Mouse (Mus musculus) neutrophil, adult 5-6 weeks (primary cell): ENCODE measurements at regions not wholly inside any gene's neighbourhood (a gene's known extent, or its start where the extent isn't known, plus 50 kb on each side); places are given as distances from the start of the nearest gene placed in this dataset.

Experiments used
- ATAC-seq: fragments of 151-379, 151-347 bp; 2 replicates; pipeline ENCODE4 v1.8.0; 2017; ENCODE audit warnings: mild to moderate bottlenecking, moderate TSS enrichment; ENCODE audit not compliant: insufficient number of reproducible peaks, poor library complexity, low FRiP score, severe bottlenecking; ENCODE audit errors: extremely low read depth

GRCm38 (mm10) chr1:151110412-151110811 is 71.9 kb upstream of the Gm47985 start:
- no peak for ATAC-seq

GRCm38 (mm10) chr1:151111683-151112082 is 70.7 kb upstream of the Gm47985 start:
- ATAC-seq = no peak

GRCm38 (mm10) chr1:151112390-151112789 is 69.9 kb upstream of the Gm47985 start:
- no peak for ATAC-seq

DNA sequence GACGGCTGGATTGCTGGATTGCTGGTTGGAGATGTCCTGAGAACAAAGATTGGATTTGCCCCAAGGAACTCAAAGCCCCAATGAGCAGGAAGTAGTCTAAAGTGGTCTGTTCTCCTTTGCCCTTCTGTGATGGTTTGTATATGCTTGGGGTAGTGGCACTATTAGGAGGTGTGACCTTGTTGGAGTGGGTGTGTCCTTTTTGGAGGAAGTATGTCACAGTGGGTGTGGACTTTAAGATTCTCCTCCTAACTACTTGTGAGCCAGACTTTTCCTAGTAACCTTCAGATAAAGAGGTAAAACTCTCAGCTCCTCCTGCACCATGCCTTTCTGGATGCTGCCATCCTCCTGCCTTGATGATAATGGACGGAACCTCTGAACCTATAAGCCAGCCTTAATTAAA is 69.1 kb upstream of the Gm47985 start:
- ATAC-seq = no peak

- no peak for ATAC-seq
These were observed 63.8 kb upstream of the Gm47985 start for GRCm38 (mm10) chr1:151118530-151118929.

DNA sequence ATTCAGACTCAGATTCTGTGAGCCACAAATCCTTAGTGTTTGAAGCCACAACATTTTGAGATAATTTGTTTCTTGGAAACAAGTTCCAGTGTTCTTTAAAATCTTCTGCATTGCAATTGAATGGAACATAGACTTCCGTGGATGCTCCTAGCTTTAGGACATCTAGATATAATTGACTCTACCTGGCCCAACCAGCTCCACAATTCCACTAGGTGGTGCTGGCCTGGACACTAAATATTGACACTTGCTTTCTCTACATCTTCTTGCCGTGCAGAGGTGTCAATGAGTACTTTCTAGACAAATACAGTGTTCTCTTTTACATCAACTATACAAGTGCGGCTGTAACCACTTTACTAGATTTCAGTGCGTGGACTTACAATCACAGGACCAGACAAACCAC is 63.4 kb upstream of the Gm47985 start:
- no peak for ATAC-seq

- no peak for ATAC-seq
These were observed 62.8 kb upstream of the Gm47985 start for GRCm38 (mm10) chr1:151119566-151119965.

GRCm38 (mm10) chr1:151121686-151122085 is 60.7 kb upstream of the Gm47985 start:
- ATAC-seq = no peak

GRCm38 (mm10) chr1:151123964-151124363 is 58.4 kb upstream of the Gm47985 start:
- no peak for ATAC-seq

DNA sequence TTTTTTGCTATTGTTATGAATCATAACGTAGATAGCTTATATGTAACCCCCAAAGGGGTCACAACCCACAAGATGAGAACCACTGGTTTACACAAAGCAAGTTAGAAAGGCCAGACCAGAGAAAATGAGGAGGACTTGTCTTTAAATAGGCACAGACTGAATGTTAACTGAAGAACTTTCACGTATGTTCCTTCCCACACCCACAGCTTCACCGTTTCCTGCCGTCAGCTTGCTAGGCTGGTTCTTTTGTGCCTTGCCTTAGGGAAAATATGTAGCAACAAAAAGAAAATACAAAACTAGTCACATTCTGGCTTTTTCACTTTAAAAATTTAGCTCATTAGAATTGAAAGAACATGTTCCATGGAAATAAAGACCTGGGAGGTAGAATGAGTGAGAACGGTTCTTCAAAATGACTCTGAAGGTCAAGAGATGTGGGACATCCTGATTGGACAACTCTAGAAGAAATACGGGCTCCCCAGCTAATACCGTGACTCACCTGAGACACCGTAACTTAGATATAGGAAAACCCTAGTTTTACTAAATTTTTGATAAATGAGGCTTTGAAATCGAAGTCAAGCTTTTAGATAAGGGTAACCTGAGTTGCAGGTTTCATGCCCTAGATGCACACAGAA is 57.2 kb upstream of the Gm47985 start:
- ATAC-seq = no peak

DNA sequence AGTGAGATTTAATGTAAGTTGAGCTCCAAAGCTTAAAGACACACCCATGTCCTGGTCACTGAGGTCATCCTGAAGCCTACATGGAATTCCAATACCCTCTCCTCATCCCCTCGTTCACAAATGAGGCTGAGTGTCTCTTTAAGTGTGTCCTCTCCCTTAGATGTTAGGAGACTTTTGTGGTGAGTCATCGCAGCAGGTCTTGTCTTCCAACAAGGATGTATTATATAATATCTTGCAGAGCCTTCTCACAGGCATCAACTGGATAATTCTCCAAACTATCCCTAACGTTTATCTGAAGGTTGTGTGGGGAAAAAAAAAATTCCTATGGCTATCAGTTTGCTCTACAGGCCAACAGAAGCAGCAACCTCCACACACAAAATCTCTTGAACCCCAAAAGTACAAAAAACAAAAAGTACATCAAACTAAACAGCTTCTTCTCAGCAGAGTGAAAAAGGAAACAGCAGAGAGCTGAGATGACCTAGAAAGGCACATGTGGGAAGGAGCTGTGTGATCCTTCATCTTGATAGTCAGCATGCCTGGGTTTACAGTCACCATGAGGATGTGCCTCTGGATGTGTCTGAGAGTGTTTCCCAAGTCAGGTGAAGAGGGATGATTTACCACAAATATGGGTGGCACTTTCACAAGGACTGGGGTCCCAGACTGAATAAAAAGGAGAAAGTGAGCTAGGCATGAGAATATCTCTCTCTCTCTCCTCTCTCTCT is 56.4 kb upstream of the Gm47985 start:
- ATAC-seq = no peak

- no peak for ATAC-seq
These were observed 55.6 kb upstream of the Gm47985 start for GRCm38 (mm10) chr1:151126756-151127155.

GRCm38 (mm10) chr1:151128005-151128404 is 54.3 kb upstream of the Gm47985 start:
- ATAC-seq = no peak

- no peak for ATAC-seq
These were observed 53.4 kb upstream of the Gm47985 start for GRCm38 (mm10) chr1:151128955-151129354.

DNA sequence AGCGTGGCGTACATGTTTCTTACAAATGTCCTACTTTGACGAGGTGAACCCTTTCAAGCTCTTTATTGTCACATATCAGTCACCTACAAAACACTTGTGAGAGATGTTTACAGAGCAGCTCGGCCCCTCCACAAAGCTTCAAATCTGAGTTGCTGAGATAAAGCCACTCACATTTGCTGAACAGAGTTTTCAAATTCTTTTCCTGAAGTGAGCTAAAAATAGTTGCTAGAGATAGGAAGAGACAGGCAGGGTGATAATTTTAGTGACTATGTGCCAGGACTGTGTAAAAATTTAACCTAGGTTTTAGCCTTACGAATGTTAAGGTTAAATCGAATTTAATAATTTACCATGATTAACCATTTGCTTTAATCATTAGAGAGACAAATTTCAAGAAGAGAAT is 52.3 kb upstream of the Gm47985 start:
- ATAC-seq = no peak

GRCm38 (mm10) chr1:151130845-151131626 is 51.3 kb upstream of the Gm47985 start:
- no peak for ATAC-seq

GRCm38 (mm10) chr1:151131627-151132284 is 50.6 kb upstream of the Gm47985 start:
- ATAC-seq = no peak
